ENCODE assay signal across 19 mouse cellular contexts in genomic region chr2:18592221-18592620, GRCm38 (mm10).
DNase-seq lines count a peak whose midpoint lies in the region; ATAC-seq lines count a peak whose summit lies in the region.
"Had no signal": no experiment of that assay in that cellular context is flagged by ENCODE, and none has a peak within 500 bp of the region (broad histone marks: within the 10 kb centered on the region; RNA-seq: fewer than 3 reads in every experiment).

No protein-coding gene starts in this region.

- peak; percentile 40 for ATAC-seq in inflammation-experienced regulatory T-cells, adult 6 months
- ATAC-seq in hindbrain, embryonic 12.5 days (ENCODE audit: low FRiP score): no peak
- no peak for ATAC-seq in megakaryocyte-erythroid progenitor cell, adult 5-6 weeks (replicated peaks; ENCODE audit: low FRiP score, low TSS enrichment, poor library complexity, severe bottlenecking)
- ATAC-seq: forebrain, embryonic 13.5 days; midbrain, embryonic 16.5 days had no signal

- no peak overlapping the region for H3K9ac ChIP-seq in hindbrain, embryonic 12.5 days
- H3K9ac ChIP-seq: embryonic facial prominence, embryonic 15.5 days; forebrain, embryonic 13.5 days; hindbrain, embryonic 15.5 days; neural tube, embryonic 13.5 days had no signal

- H3K27ac ChIP-seq in hindbrain, embryonic 12.5 days: no peak overlapping the region
- H3K27ac ChIP-seq: embryonic facial prominence, embryonic 15.5 days; forebrain, embryonic 13.5 days; hindbrain, embryonic 15.5 days; macrophage; neural tube, embryonic 13.5 days had no signal

- peak; percentile 22 for DNase-seq in A20 (ENCODE audit: low read depth, low spot score)
- DNase-seq in ES-CJ7 (ENCODE audit: low read depth, low spot score): peak; percentile 75
- peak; percentile 41 for DNase-seq in thymus, postnatal 0 days (ENCODE audit: low spot score)
- no peak for DNase-seq in left cerebral cortex, adult 8-10 months (ENCODE audit: low spot score in 2 of 2)
- DNase-seq: adrenal gland, postnatal 10 days; cerebellum, adult 2 months; heart, adult 18-20 months; kidney, adult 9 months; lung, adult 18-20 months; right cerebral cortex, postnatal 4 days had no signal

- H3K36me3 ChIP-seq in hindbrain, embryonic 12.5 days: no peaks in the 10 kb centered on the region
- H3K36me3 ChIP-seq: embryonic facial prominence, embryonic 15.5 days; hindbrain, embryonic 15.5 days; neural tube, embryonic 13.5 days had no signal

- H3K4me1 ChIP-seq in hindbrain, embryonic 12.5 days: no peaks in the 10 kb centered on the region
- H3K4me1 ChIP-seq: embryonic facial prominence, embryonic 15.5 days; hindbrain, embryonic 15.5 days had no signal

- H3K9me3 ChIP-seq in hindbrain, embryonic 12.5 days (replicated peaks): no peaks in the 10 kb centered on the region
- H3K9me3 ChIP-seq: embryonic facial prominence, embryonic 15.5 days; forebrain, embryonic 13.5 days; hindbrain, embryonic 15.5 days; neural tube, embryonic 13.5 days had no signal

- 79% methylated on average over 4 of the region's 4 CpGs for WGBS in hindbrain, embryonic 12.5 days

- peaks cover 10% of the 10 kb centered on the region; the same call in 1 of the 2 replicates for H3K27me3 ChIP-seq in hindbrain, embryonic 12.5 days
- H3K27me3 ChIP-seq: neural tube, embryonic 13.5 days had no signal

- H3K4me2 ChIP-seq in hindbrain, embryonic 12.5 days (replicated peaks): no peak overlapping the region
- H3K4me2 ChIP-seq: embryonic facial prominence, embryonic 15.5 days; forebrain, embryonic 13.5 days; hindbrain, embryonic 15.5 days; neural tube, embryonic 13.5 days had no signal

- H3K4me3 ChIP-seq in hindbrain, embryonic 12.5 days: no peak overlapping the region
- H3K4me3 ChIP-seq: embryonic facial prominence, embryonic 15.5 days; forebrain, embryonic 13.5 days; hindbrain, embryonic 15.5 days; neural tube, embryonic 13.5 days had no signal

Comparison
In these comparisons a context has a peak if more than half of its experiments do, and no peak if none do; other contexts are left out.
1. DNase-seq: peak in A20 (single experiment), ES-CJ7 (single experiment) and thymus, postnatal 0 days (single experiment); none in left cerebral cortex, adult 8-10 months (0 of 2).